Mouse (Mus musculus) hindbrain, embryonic 10.5 days (tissue): ENCODE data around the gene Mogs. TPM values are rescaled to one million over a fixed set of nuclear protein-coding genes. Genes with fewer than 3 reads are reported as not detected.

Source experiments
- DNase-seq: peaks from one replicate; pipeline ENCODE4 v3.0.0-alpha.2; 2017; ENCODE audit warnings: low spot score
- H3K27ac ChIP-seq: fragments of 300-500 bp; sonication (generic); 2 replicates; pipeline ENCODE4 v1.5.1; 2016; ENCODE audit warnings: mild to moderate bottlenecking, moderate library complexity
- H3K27me3 ChIP-seq: fragments of 300-500 bp; sonication (generic); 2 replicates; pipeline ENCODE4 v1.6.1; 2016; ENCODE audit warnings: mild to moderate bottlenecking; ENCODE audit not compliant: poor library complexity, insufficient read depth, severe bottlenecking
- H3K36me3 ChIP-seq: fragments of 300-500 bp; sonication (generic); 2 replicates; pipeline ENCODE4 v1.6.1; 2016; ENCODE audit warnings: mild to moderate bottlenecking, moderate library complexity
- H3K4me1 ChIP-seq: fragments of 300-500 bp; sonication (generic); replicated peaks from 2 replicates; pipeline ENCODE4 v1.6.1; 2016; ENCODE audit warnings: mild to moderate bottlenecking
- H3K4me3 ChIP-seq: fragments of 300-500 bp; sonication (generic); 2 replicates; pipeline ENCODE4 v1.5.1; 2016; ENCODE audit warnings: mild to moderate bottlenecking, moderate library complexity
- H3K9me3 ChIP-seq: fragments of 300-500 bp; sonication (generic); 2 replicates; pipeline ENCODE4 v1.6.1; 2016; ENCODE audit warnings: mild to moderate bottlenecking, moderate library complexity
- WGBS: fragments of 180-500 bp; shearing (Covaris S2); methylation state at CpG from one replicate; pipeline ENCODE4 v1.1.7; 2016; 5-methylcytosine and 5-hydroxymethylcytosine counted together
- polyA plus RNA-seq: library from polyadenylated mRNA; unstranded; fragments of >200 nt; fragmentation: Nextera tagmentation; extraction: Ambion mirVana; gene quantifications from 2 replicates; pipeline ENCODE4 v1.2.1, GENCODE M21; 2016

The Mogs gene
- polyA plus RNA-seq, 1 experiment from 2014 or later: 37.9 TPM

GRCm38 (mm10) chr6:83134226-83134625, 18.9 kb downstream of the Mogs start:
- H3K36me3 ChIP-seq: 0 out of 2 replicates have a peak, but pooled peaks cover 1% of the 10 kb centered on the region
- H3K4me1 ChIP-seq: peaks cover 52% of the 10 kb centered on the region
- no peak overlapping the region for H3K27ac ChIP-seq
- 71% methylated on average over 3 of the region's 3 CpGs for WGBS
- H3K27me3 ChIP-seq: peaks cover 15% of the 10 kb centered on the region
- H3K9me3 ChIP-seq: no peaks in the 10 kb centered on the region
- no peak for DNase-seq
- no peak overlapping the region for H3K4me3 ChIP-seq

GRCm38 (mm10) chr6:83134951-83135513, 19.7 kb downstream of the Mogs start, which contains the start of gene Rtkn:
Rtkn (plus strand) TSS chr6:83135463.
- no peak for DNase-seq
- Histone ChIP-seq H3K4me3 (peak within 1 kb of the TSS; percentile 84), H3K9me3 (no peaks in the 10 kb centered on the region), H3K27me3 (peaks cover 15% of the 10 kb centered on the region), H3K4me1 (peaks cover 60% of the 10 kb centered on the region), H3K36me3 (peaks cover 10% of the 10 kb centered on the region; the same call in 1 of the 2 replicates), H3K27ac (peak within 1 kb of the TSS; percentile 100)
- WGBS: 53% methylated on average over 7 of the region's 7 CpGs

GRCm38 (mm10) chr6:83135571-83136161, 20.4 kb downstream of the Mogs start:
- Histone ChIP-seq H3K27ac (peak overlapping the region; percentile 100), H3K9me3 (no peaks in the 10 kb centered on the region), H3K27me3 (peaks cover 15% of the 10 kb centered on the region), H3K36me3 (peaks cover 11% of the 10 kb centered on the region; the same call in 1 of the 2 replicates), H3K4me1 (peaks cover 63% of the 10 kb centered on the region), H3K4me3 (peak overlapping the region; percentile 84)
- WGBS: 2% methylated on average over 37 of the region's 37 CpGs
- peak; percentile 49 for DNase-seq

GRCm38 (mm10) chr6:83136291-83136880, 21.1 kb downstream of the Mogs start:
- 5% methylated on average over 5 of the region's 5 CpGs for WGBS
- Histone ChIP-seq H3K27ac (peak overlapping the region; percentile 100), H3K9me3 (no peaks in the 10 kb centered on the region)

GRCm38 (mm10) chr6:83136881-83137575, 21.7 kb downstream of the Mogs start:
- peak; percentile 92 for DNase-seq
- under 1% methylated on average over 26 of the region's 26 CpGs for WGBS
- H3K27ac ChIP-seq: peak overlapping the region; percentile 100
- H3K9me3 ChIP-seq: no peaks in the 10 kb centered on the region
- H3K27me3 ChIP-seq: peaks cover 25% of the 10 kb centered on the region
- H3K4me1 ChIP-seq: peaks cover 77% of the 10 kb centered on the region
- peaks cover 11% of the 10 kb centered on the region; the same call in 1 of the 2 replicates for H3K36me3 ChIP-seq
- H3K4me3 ChIP-seq: peak overlapping the region; percentile 84

More at GRCm38 (mm10) chr6:83136291-83136880, 21.1 kb downstream of the Mogs start:
- Histone ChIP-seq H3K4me1 (peaks cover 71% of the 10 kb centered on the region), H3K4me3 (peak overlapping the region; percentile 84), H3K27me3 (peaks cover 18% of the 10 kb centered on the region), H3K36me3 (peaks cover 11% of the 10 kb centered on the region; the same call in 1 of the 2 replicates)
- DNase-seq: no peak

- under 1% methylated on average over 12 of the region's 12 CpGs for WGBS
- DNase-seq: peak; percentile 93
- Histone ChIP-seq H3K27me3 (peaks cover 28% of the 10 kb centered on the region), H3K4me3 (peak overlapping the region; percentile 84), H3K36me3 (peaks cover 11% of the 10 kb centered on the region; the same call in 1 of the 2 replicates), H3K9me3 (no peaks in the 10 kb centered on the region), H3K4me1 (peaks cover 82% of the 10 kb centered on the region), H3K27ac (peak overlapping the region; percentile 100)
Measured at GRCm38 (mm10) chr6:83137576-83137950, 22.3 kb downstream of the Mogs start.

- H3K4me3 ChIP-seq: peak overlapping the region; percentile 84
- no peaks in the 10 kb centered on the region for H3K9me3 ChIP-seq
- peaks cover 28% of the 10 kb centered on the region for H3K27me3 ChIP-seq
- WGBS: under 1% methylated on average over 11 of the region's 11 CpGs
- H3K4me1 ChIP-seq: peaks cover 87% of the 10 kb centered on the region
- peaks cover 11% of the 10 kb centered on the region; the same call in 1 of the 2 replicates for H3K36me3 ChIP-seq
- H3K27ac ChIP-seq: peak overlapping the region; percentile 100
- peak; percentile 76 for DNase-seq
Measured at GRCm38 (mm10) chr6:83138056-83138455, 22.8 kb downstream of the Mogs start.

- no peak overlapping the region for H3K4me3 ChIP-seq
- H3K4me1 ChIP-seq: peaks cover 79% of the 10 kb centered on the region
- 95% methylated on average over 8 of the region's 8 CpGs for WGBS
Measured at GRCm38 (mm10) chr6:83140044-83140443, 24.7 kb downstream of the Mogs start.

GRCm38 (mm10) chr6:83141636-83142035, 26.3 kb downstream of the Mogs start:
- DNase-seq: no peak
- Histone ChIP-seq H3K27ac (peak overlapping the region; percentile 76), H3K4me3 (peak overlapping the region; percentile 52), H3K27me3 (peaks cover 12% of the 10 kb centered on the region), H3K4me1 (peaks cover 69% of the 10 kb centered on the region), H3K36me3 (peaks cover 13% of the 10 kb centered on the region), H3K9me3 (no peaks in the 10 kb centered on the region)
- 26% methylated on average over 4 of the region's 4 CpGs for WGBS

More at GRCm38 (mm10) chr6:83140044-83140443, 24.7 kb downstream of the Mogs start:
- DNase-seq: no peak
- H3K9me3 ChIP-seq: no peaks in the 10 kb centered on the region
- H3K27me3 ChIP-seq: peaks cover 23% of the 10 kb centered on the region
- H3K36me3 ChIP-seq: peaks cover 11% of the 10 kb centered on the region; the same call in 1 of the 2 replicates
- H3K27ac ChIP-seq: no peak overlapping the region

- Histone ChIP-seq H3K4me3 (peak overlapping the region; percentile 52), H3K4me1 (peaks cover 69% of the 10 kb centered on the region), H3K36me3 (peaks cover 20% of the 10 kb centered on the region), H3K27ac (peak overlapping the region; percentile 76), H3K9me3 (no peaks in the 10 kb centered on the region), H3K27me3 (peaks cover 12% of the 10 kb centered on the region)
- WGBS: 2% methylated on average over 41 of the region's 41 CpGs
- DNase-seq: peak; percentile 46
Measured at GRCm38 (mm10) chr6:83142211-83142731, 27.0 kb downstream of the Mogs start.

GRCm38 (mm10) chr6:83142886-83143285, 27.6 kb downstream of the Mogs start:
- no peaks in the 10 kb centered on the region for H3K9me3 ChIP-seq
- peaks cover 12% of the 10 kb centered on the region for H3K27me3 ChIP-seq
- WGBS: 55% methylated on average over 11 of the region's 11 CpGs
- H3K4me1 ChIP-seq: peaks cover 64% of the 10 kb centered on the region
- H3K27ac ChIP-seq: peak overlapping the region; percentile 43; the same call in 1 of the 2 replicates
- peaks cover 26% of the 10 kb centered on the region for H3K36me3 ChIP-seq
- DNase-seq: no peak
- peak overlapping the region; percentile 52; the same call in 1 of the 2 replicates for H3K4me3 ChIP-seq

- Histone ChIP-seq H3K36me3 (peaks cover 38% of the 10 kb centered on the region), H3K4me3 (no peak overlapping the region), H3K27ac (no peak overlapping the region), H3K9me3 (no peaks in the 10 kb centered on the region), H3K4me1 (peaks cover 41% of the 10 kb centered on the region), H3K27me3 (peaks cover 12% of the 10 kb centered on the region)
- no peak for DNase-seq
- 88% methylated on average over 2 of the region's 2 CpGs for WGBS
Measured at GRCm38 (mm10) chr6:83145209-83145608, 29.9 kb downstream of the Mogs start.
